Comparison of ENCODE assay signal across 8 mouse cellular contexts in the genomic region with DNA sequence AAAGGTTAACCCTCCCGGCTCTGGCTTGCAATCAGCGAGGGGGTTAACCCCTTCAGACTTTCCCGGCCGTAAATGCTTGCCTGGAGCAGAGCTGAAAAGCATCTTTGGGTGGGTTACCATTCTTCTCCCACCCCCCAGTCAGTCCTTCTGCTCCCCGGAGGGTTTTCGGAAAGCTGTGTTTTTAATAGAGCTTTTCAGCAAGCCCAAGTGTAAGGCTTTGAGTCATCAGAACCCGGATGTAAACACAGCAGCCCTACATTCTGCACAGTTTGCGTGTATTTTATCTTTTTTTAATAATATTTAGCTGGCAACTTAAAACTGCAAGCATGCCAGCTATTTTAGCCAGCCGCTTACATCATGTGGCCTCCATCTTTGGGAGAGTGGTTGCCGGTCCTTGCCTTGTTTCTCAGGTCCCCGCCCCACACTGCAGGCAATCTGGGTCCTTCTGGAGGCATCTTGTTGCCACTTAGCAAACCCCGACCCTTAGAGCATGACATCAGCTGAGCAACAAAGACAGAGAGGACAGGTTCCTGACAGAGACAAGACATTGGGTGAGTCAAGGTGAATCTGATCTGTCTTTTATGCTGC. TPM values are rescaled to one million over a fixed set of nuclear protein-coding genes. Genes with fewer than 3 reads are reported as not detected.
DNase-seq lines count a peak whose midpoint lies in the region; ATAC-seq and TF ChIP-seq lines count a peak whose summit lies in the region.

No protein-coding gene starts in this region.

- no peak for TF ChIP-seq CTCF in lung, adult 2 months (IDR thresholded peaks at IDR 0.05; ENCODE audit: insufficient read depth, low read length)

- DNase-seq in heart, adult 11 months = no peak
- DNase-seq in CD8-positive naive resting alpha-beta T cell, adult 2 months (ENCODE audit: low read depth in 2 of 2, low spot score in 2 of 2) = peak; percentile 32 to 34
- DNase-seq in cerebellum, postnatal 14 days = peak; percentile 74 to 76
- DNase-seq in hindbrain, embryonic 11.5 days (ENCODE audit: low spot score) = peak; percentile 67
- DNase-seq in lung, adult 2 months = peak; percentile 52
- peak; percentile 60 for DNase-seq in splenic B cell, adult 2 months (ENCODE audit: low read depth, low spot score)
- DNase-seq in adrenal gland, postnatal 10 days = no peak

- peak overlapping the region; percentile 77 for H3K9ac ChIP-seq in heart, embryonic 13.5 days
- peak overlapping the region; percentile 48 for H3K9ac ChIP-seq in hindbrain, embryonic 11.5 days (ENCODE audit: low read depth, low read length)

- peak overlapping the region; percentile 78 for H3K4me2 ChIP-seq in heart, embryonic 13.5 days
- peak overlapping the region; percentile 52 for H3K4me2 ChIP-seq in hindbrain, embryonic 11.5 days (replicated peaks; ENCODE audit: low read depth, low read length)

- H3K4me3 ChIP-seq in heart, embryonic 13.5 days = peak overlapping the region; percentile 47
- H3K4me3 ChIP-seq in hindbrain, embryonic 11.5 days (ENCODE audit: low read depth, low read length) = peak overlapping the region; percentile 14
- H3K4me3 ChIP-seq in lung, adult 2 months (replicated peaks; ENCODE audit: extremely low read depth, low read depth, low read length) = peak overlapping the region; percentile 31

- 0 out of 2 replicates have a peak, but pooled peaks have one; percentile 2 for ATAC-seq in heart, embryonic 13.5 days (ENCODE audit: extremely low read depth, insufficient number of reproducible peaks, low FRiP score, low TSS enrichment)
- ATAC-seq in hindbrain, embryonic 11.5 days (ENCODE audit: low FRiP score) = peak; percentile 18; the same call in 1 of the 2 replicates

- H3K36me3 ChIP-seq in heart, embryonic 13.5 days = no peaks in the 10 kb centered on the region
- no peaks in the 10 kb centered on the region for H3K36me3 ChIP-seq in hindbrain, embryonic 11.5 days (ENCODE audit: control insufficient read depth, insufficient read depth, low read length)
- H3K36me3 ChIP-seq in splenic B cell, adult 2 months (ENCODE audit: control insufficient read depth, insufficient read depth, low read length, poor library complexity, severe bottlenecking) = no peaks in the 10 kb centered on the region

- H3K27ac ChIP-seq in heart, embryonic 13.5 days (replicated peaks) = peak overlapping the region; percentile 98
- peak overlapping the region; percentile 94 for H3K27ac ChIP-seq in hindbrain, embryonic 11.5 days (ENCODE audit: low read depth, low read length)

- no peak for TF ChIP-seq POLR2A in lung, adult 2 months (IDR thresholded peaks at IDR 0.05; ENCODE audit: borderline replicate concordance, extremely low read depth, low read depth, low read length)

- under 1% methylated on average over 12 of the region's 12 CpGs for WGBS in heart, embryonic 13.5 days
- WGBS in hindbrain, embryonic 11.5 days = 1% methylated on average over 12 of the region's 12 CpGs
- WGBS in lung, adult 2 months = 2% methylated on average over 12 of the region's 12 CpGs

- H3K27me3 ChIP-seq in heart, embryonic 13.5 days (replicated peaks) = no peaks in the 10 kb centered on the region
- H3K27me3 ChIP-seq in hindbrain, embryonic 11.5 days (ENCODE audit: control insufficient read depth, insufficient read depth, low read length) = no peaks in the 10 kb centered on the region
- H3K27me3 ChIP-seq in splenic B cell, adult 2 months (ENCODE audit: control insufficient read depth, insufficient read depth, low read length, poor library complexity, severe bottlenecking) = no peaks in the 10 kb centered on the region

- no peaks in the 10 kb centered on the region for H3K9me3 ChIP-seq in heart, embryonic 13.5 days
- H3K9me3 ChIP-seq in hindbrain, embryonic 11.5 days (ENCODE audit: control insufficient read depth, low read length) = no peaks in the 10 kb centered on the region

- H3K4me1 ChIP-seq in heart, embryonic 13.5 days = peaks cover 94% of the 10 kb centered on the region
- peaks cover 50% of the 10 kb centered on the region for H3K4me1 ChIP-seq in hindbrain, embryonic 11.5 days (replicated peaks; ENCODE audit: control insufficient read depth, insufficient read depth, low read length)
- H3K4me1 ChIP-seq in lung, adult 2 months (ENCODE audit: control insufficient read depth, insufficient read depth, low read length) = peaks cover 35% of the 10 kb centered on the region

RNA-seq across cellular contexts. Expression of gene Irf2bpl, which starts 10.3 kb away (rescaled TPM):
- polyA plus RNA-seq in heart, embryonic 13.5 days (2015; fragmentation: Nextera tagmentation; extraction: Ambion mirVana) = 32.7 and 34.1 TPM in 2 replicates
- polyA plus RNA-seq in hindbrain, embryonic 11.5 days (2014; fragmentation: Nextera tagmentation; extraction: Ambion mirVana) = 16.0 and 21.3 TPM in 2 replicates
- 50.0 and 79.4 TPM in 2 replicates for polyA plus RNA-seq in lung, adult 2 months (2012; rRNA removed)
- 10 to 100 TPM; 39.7 to 53.2 TPM for total RNA-seq in adrenal gland, postnatal 10 days (2021)

RNA-seq across cellular contexts. Expression of gene Cipc, which starts 51.9 kb away (rescaled TPM):
- 18.4 and 21.3 TPM in 2 replicates for polyA plus RNA-seq in heart, embryonic 13.5 days (2015; fragmentation: Nextera tagmentation; extraction: Ambion mirVana)
- polyA plus RNA-seq in hindbrain, embryonic 11.5 days (2014; fragmentation: Nextera tagmentation; extraction: Ambion mirVana) = 32.2 and 39.5 TPM in 2 replicates
- 27.2 and 33.9 TPM in 2 replicates for polyA plus RNA-seq in lung, adult 2 months (2012; rRNA removed)
- total RNA-seq in adrenal gland, postnatal 10 days (2021) = 10 to 100 TPM; 21.0 to 23.7 TPM

Comparison
In these comparisons a context has a peak if more than half of its experiments do, and no peak if none do; other contexts are left out.
1. DNase-seq: peak in CD8-positive naive resting alpha-beta T cell, adult 2 months (2 of 2), cerebellum, postnatal 14 days (2 of 2), hindbrain, embryonic 11.5 days (single experiment), lung, adult 2 months (single experiment) and splenic B cell, adult 2 months (single experiment); none in heart, adult 11 months (single experiment) and adrenal gland, postnatal 10 days (single experiment).
2. Peak in every context shown above with its lines, with median percentiles within 50 percentile points of each other: H3K4me3 ChIP-seq.